Mouse (Mus musculus) lung, embryonic 14.5 days (tissue): ENCODE data around the gene Bptf. TPM values are rescaled to one million over a fixed set of nuclear protein-coding genes. Genes with fewer than 3 reads are reported as not detected.
"Not testable (repeated sequence)": the region's sequence is repeated elsewhere in the genome, so short reads cannot be mapped to it uniquely, and the experiment has no call there.

ENCODE experiments used
- ATAC-seq: fragments of 200-750 bp; cut with Nextera tagmentation; 2 replicates; pipeline ENCODE4 v1.8.0; 2017; ENCODE audit warnings: mild to moderate bottlenecking, moderate TSS enrichment, moderate library complexity; ENCODE audit not compliant: insufficient read depth
- DNase-seq: peaks from one replicate; pipeline ENCODE4 v3.0.0-alpha.2; 2015
- H3K27ac ChIP-seq: fragments of 300-500 bp; sonication (generic); 2 replicates; pipeline ENCODE4 v1.5.1; 2014; ENCODE audit warnings: low read depth, mild to moderate bottlenecking, moderate library complexity
- H3K27me3 ChIP-seq: fragments of 300-500 bp; sonication (generic); 2 replicates; pipeline ENCODE4 v1.6.1; 2014; ENCODE audit warnings: low read length, control low read depth; ENCODE audit not compliant: insufficient read depth
- H3K36me3 ChIP-seq: fragments of 300-500 bp; sonication (generic); 2 replicates; pipeline ENCODE4 v1.6.1; 2014; ENCODE audit warnings: control low read depth; ENCODE audit not compliant: insufficient read depth
- H3K4me1 ChIP-seq: fragments of 300-500 bp; sonication (generic); 2 replicates; pipeline ENCODE4 v1.6.1; 2014; ENCODE audit warnings: antibody characterized with exemption, control low read depth; ENCODE audit not compliant: insufficient read depth
- H3K4me2 ChIP-seq: fragments of 300-500 bp; sonication (generic); 2 replicates; pipeline ENCODE4 v1.6.1; 2014; ENCODE audit warnings: mild to moderate bottlenecking
- H3K4me3 ChIP-seq: fragments of 300-500 bp; sonication (generic); 2 replicates; pipeline ENCODE4 v1.5.1; 2014; ENCODE audit warnings: low read depth, low read length
- H3K9ac ChIP-seq: fragments of 300-500 bp; sonication (generic); 2 replicates; pipeline ENCODE4 v1.6.1; 2014
- H3K9me3 ChIP-seq: fragments of 300-500 bp; sonication (generic); 2 replicates; pipeline ENCODE4 v1.6.1; 2016; ENCODE audit warnings: low read depth, low read length, control low read depth
- CTCF ChIP-seq: IDR thresholded peaks from 2 replicates; pipeline ENCODE4 v1.5.1; 2016; ENCODE audit warnings: antibody characterized with exemption, low read depth
- WGBS: fragments of 180-500 bp; shearing (Covaris S2); extraction: QIAGEN DNeasy Blood & Tissue Kit; methylation state at CpG from one replicate; pipeline ENCODE4 v1.1.7; 2014; 5-methylcytosine and 5-hydroxymethylcytosine counted together
- polyA plus RNA-seq: library from polyadenylated mRNA; unstranded; fragments of >200 nt; fragmentation: Nextera tagmentation; extraction: Ambion mirVana; gene quantifications from 2 replicates; pipeline ENCODE4 v1.2.1, GENCODE M21; 2014

The Bptf gene
- polyA plus RNA-seq, 1 experiment from 2014 or later: 40.6 TPM

GRCm38 (mm10) chr11:107093871-107094270, 38.1 kb downstream of the Bptf start:
- no peak for DNase-seq
- H3K4me1 ChIP-seq: no peaks in the 10 kb centered on the region
- no peak for ATAC-seq

GRCm38 (mm10) chr11:107092637-107093036, 39.3 kb downstream of the Bptf start:
- H3K9me3 ChIP-seq: no peaks in the 10 kb centered on the region
- no peak overlapping the region for H3K9ac ChIP-seq
- TF ChIP-seq CTCF: no peak
- H3K4me3 ChIP-seq: no peak overlapping the region
- no peaks in the 10 kb centered on the region for H3K4me1 ChIP-seq
- DNase-seq (no peak), ATAC-seq (no peak)
- WGBS: 92% methylated on average over 7 of the region's 7 CpGs
- no peak overlapping the region for H3K27ac ChIP-seq
- H3K36me3 ChIP-seq: peaks cover 57% of the 10 kb centered on the region
- H3K27me3 ChIP-seq: no peaks in the 10 kb centered on the region
- H3K4me2 ChIP-seq: no peak overlapping the region

More at GRCm38 (mm10) chr11:107093871-107094270, 38.1 kb downstream of the Bptf start:
- H3K36me3 ChIP-seq: peaks cover 69% of the 10 kb centered on the region
- 89% methylated on average over 7 of the region's 7 CpGs for WGBS
- no peak overlapping the region for H3K4me2 ChIP-seq
- H3K9me3 ChIP-seq: no peaks in the 10 kb centered on the region
- H3K9ac ChIP-seq: no peak overlapping the region
- H3K4me3 ChIP-seq: no peak overlapping the region
- H3K27ac ChIP-seq: no peak overlapping the region
- no peaks in the 10 kb centered on the region for H3K27me3 ChIP-seq
- TF ChIP-seq CTCF: no peak

GRCm38 (mm10) chr11:107085866-107086265, 46.1 kb downstream of the Bptf start:
- 53% methylated on average over 5 of the region's 5 CpGs for WGBS
- Histone ChIP-seq H3K4me1 (no peaks in the 10 kb centered on the region), H3K27ac (no peak overlapping the region), H3K4me2 (no peak overlapping the region), H3K36me3 (peaks cover 64% of the 10 kb centered on the region), H3K4me3 (no peak overlapping the region), H3K9me3 (no peaks in the 10 kb centered on the region), H3K9ac (no peak overlapping the region), H3K27me3 (no peaks in the 10 kb centered on the region)
- ATAC-seq: no peak
- TF ChIP-seq CTCF: no peak
- no peak for DNase-seq

- no peaks in the 10 kb centered on the region for H3K4me1 ChIP-seq
- no peak overlapping the region for H3K27ac ChIP-seq
- TF ChIP-seq CTCF: no peak
- DNase-seq: no peak
- no peak overlapping the region for H3K9ac ChIP-seq
- H3K4me2 ChIP-seq: no peak overlapping the region
- peaks cover 75% of the 10 kb centered on the region for H3K36me3 ChIP-seq
- H3K27me3 ChIP-seq: no peaks in the 10 kb centered on the region
- no peak overlapping the region for H3K4me3 ChIP-seq
- WGBS: 77% methylated on average over 5 of the region's 5 CpGs
- ATAC-seq: no peak
- H3K9me3 ChIP-seq: no peaks in the 10 kb centered on the region
Observed at GRCm38 (mm10) chr11:107083480-107083879, 48.4 kb downstream of the Bptf start.

- no peaks in the 10 kb centered on the region for H3K9me3 ChIP-seq
- H3K4me1 ChIP-seq: no peaks in the 10 kb centered on the region
- no peaks in the 10 kb centered on the region for H3K27me3 ChIP-seq
- TF ChIP-seq CTCF: no peak
- no peak overlapping the region for H3K4me2 ChIP-seq
- no peak overlapping the region for H3K4me3 ChIP-seq
- no peak for ATAC-seq
- H3K9ac ChIP-seq: no peak overlapping the region
- no peak for DNase-seq
- H3K27ac ChIP-seq: no peak overlapping the region
- peaks cover 90% of the 10 kb centered on the region for H3K36me3 ChIP-seq
- WGBS: 87% methylated on average over 11 of the region's 11 CpGs
Observed at GRCm38 (mm10) chr11:107065216-107065785, 66.6 kb downstream of the Bptf start.

GRCm38 (mm10) chr11:107064590-107064989, 67.3 kb downstream of the Bptf start:
- ATAC-seq (no peak), DNase-seq (no peak)
- Histone ChIP-seq H3K4me2 (no peak overlapping the region), H3K27me3 (no peaks in the 10 kb centered on the region), H3K4me3 (no peak overlapping the region), H3K27ac (no peak overlapping the region), H3K36me3 (peaks cover 89% of the 10 kb centered on the region), H3K4me1 (no peaks in the 10 kb centered on the region), H3K9me3 (no peaks in the 10 kb centered on the region), H3K9ac (no peak overlapping the region)
- TF ChIP-seq CTCF: no peak
- WGBS: 81% methylated on average over 1 of the region's 1 CpGs

DNA sequence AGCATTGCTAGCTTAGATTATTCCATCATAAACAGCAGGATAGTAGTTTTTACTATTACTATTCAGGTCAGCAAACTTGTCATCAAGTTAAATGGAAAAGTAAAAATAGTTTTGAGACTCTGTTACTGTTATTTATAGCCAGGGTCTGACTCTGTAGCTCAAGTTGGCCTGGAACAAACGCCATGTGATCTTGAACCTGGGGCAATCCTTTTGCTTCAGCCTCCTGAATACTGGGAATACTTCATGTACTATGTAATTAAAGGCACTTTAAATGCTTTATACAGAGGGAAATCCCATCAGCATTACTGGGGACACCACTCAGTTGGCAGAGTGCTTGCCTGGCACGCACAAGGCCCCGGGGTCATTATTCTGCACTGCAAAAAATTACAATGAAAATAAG, 68.9 kb downstream of the Bptf start:
- Histone ChIP-seq H3K27ac (no peak overlapping the region), H3K27me3 (no peaks in the 10 kb centered on the region), H3K4me3 (no peak overlapping the region), H3K36me3 (peaks cover 96% of the 10 kb centered on the region), H3K9ac (no peak overlapping the region), H3K9me3 (no peaks in the 10 kb centered on the region), H3K4me2 (no peak overlapping the region), H3K4me1 (no peaks in the 10 kb centered on the region)
- ATAC-seq: no peak
- 96% methylated on average over 3 of the region's 3 CpGs for WGBS
- TF ChIP-seq CTCF: no peak
- no peak for DNase-seq

- H3K4me3 ChIP-seq: no peak overlapping the region
- DNase-seq (no peak), ATAC-seq (no peak)
- no peaks in the 10 kb centered on the region for H3K27me3 ChIP-seq
- H3K36me3 ChIP-seq: peaks cover 96% of the 10 kb centered on the region
- no peaks in the 10 kb centered on the region for H3K9me3 ChIP-seq
- no peaks in the 10 kb centered on the region for H3K4me1 ChIP-seq
- H3K9ac ChIP-seq: no peak overlapping the region
- 77% methylated on average over 1 of the region's 1 CpGs for WGBS
- H3K27ac ChIP-seq: no peak overlapping the region
- no peak overlapping the region for H3K4me2 ChIP-seq
- TF ChIP-seq CTCF: no peak
Observed at GRCm38 (mm10) chr11:107060941-107061340, 71.0 kb downstream of the Bptf start.

DNA sequence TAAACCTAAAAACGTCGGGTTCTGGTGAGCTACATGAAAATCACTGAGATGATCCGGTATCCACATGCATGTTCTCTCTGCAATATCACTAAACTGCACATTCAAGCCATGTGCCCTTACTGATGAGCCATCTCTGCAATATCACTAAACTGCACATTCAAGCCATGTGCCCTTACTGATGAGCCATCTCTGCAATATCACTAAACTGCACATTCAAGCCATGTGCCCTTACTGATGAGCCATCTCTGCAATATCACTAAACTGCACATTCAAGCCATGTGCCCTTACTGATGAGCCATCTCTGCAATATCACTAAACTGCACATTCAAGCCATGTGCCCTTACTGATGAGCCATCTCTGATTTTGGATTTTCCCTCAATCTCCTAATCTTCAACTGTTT, 72.3 kb downstream of the Bptf start:
- peaks cover 96% of the 10 kb centered on the region for H3K36me3 ChIP-seq
- WGBS: 91% methylated on average over 3 of the region's 3 CpGs
- not testable (repeated sequence) for ATAC-seq, H3K9me3 ChIP-seq, DNase-seq, H3K27ac ChIP-seq, H3K9ac ChIP-seq, H3K4me1 ChIP-seq, H3K4me3 ChIP-seq, H3K27me3 ChIP-seq, H3K4me2 ChIP-seq
